Mouse (Mus musculus) kidney, adult 2 months (tissue): Measurements from ENCODE around the gene Ubac2.

ENCODE experiments used
- CTCF ChIP-seq: fragments of 200-500 bp; conservative IDR thresholded peaks from 2 replicates; pipeline ENCODE4 v1.5.1; 2011; ENCODE audit warnings: low read depth, mild to moderate bottlenecking, control low read depth, low read length, moderate library complexity, mixed read lengths; ENCODE audit not compliant: insufficient read depth, insufficient read length
- POLR2A ChIP-seq: fragments of 200-500 bp; IDR thresholded peaks from one replicate; pipeline ENCODE4 v1.6.1; 2011; ENCODE audit warnings: low read depth, low read length, control low read depth

GRCm38 (mm10) chr14:121999455-121999854 is 121.0 kb downstream of the Ubac2 start:
- TF ChIP-seq CTCF (no peak), POLR2A (no peak)
